Mouse (Mus musculus) embryo, embryonic 10 days (tissue): ENCODE measurements at regions not wholly inside any gene's neighbourhood (a gene's known extent, or its start where the extent isn't known, plus 50 kb on each side); places are given as distances from the start of the nearest gene placed in this dataset.

ENCODE experiments used
- DNase-seq: peaks from one replicate; pipeline ENCODE4 v3.0.0-alpha.2; 2015; ENCODE audit warnings: low spot score

- peak; percentile 16 for DNase-seq
These were observed 110.4 kb upstream of the Neil3 start for GRCm38 (mm10) chr8:53749263-53749662.

GRCm38 (mm10) chr8:53769211-53769610 is 130.3 kb upstream of the Neil3 start:
- no peak for DNase-seq

GRCm38 (mm10) chr8:53775511-53775910 is 136.6 kb upstream of the Neil3 start:
- DNase-seq, result no peak

- DNase-seq, result no peak
These were observed 142.0 kb upstream of the Neil3 start for GRCm38 (mm10) chr8:53780886-53781285.

GRCm38 (mm10) chr8:53781885-53782284 is 143.0 kb upstream of the Neil3 start:
- DNase-seq, result no peak

DNA sequence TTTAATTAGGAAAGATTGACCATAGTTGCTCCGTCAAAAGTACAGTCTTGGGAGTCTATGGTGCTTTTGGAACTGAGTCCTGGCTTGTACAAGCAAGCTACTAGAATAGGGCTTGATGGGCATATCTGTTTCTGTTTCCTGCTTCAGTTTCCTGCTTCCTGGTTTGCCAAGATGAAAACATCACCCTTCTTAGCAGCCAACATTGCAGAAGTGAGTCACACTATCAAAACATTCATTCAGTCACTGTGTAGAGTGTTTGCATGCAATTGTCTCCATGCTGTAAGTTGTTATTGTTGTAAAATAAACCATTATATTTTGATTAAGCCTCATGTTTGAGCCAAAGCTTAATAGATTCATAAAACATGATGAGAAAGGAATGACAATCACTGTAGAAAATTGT is 149.3 kb upstream of the Neil3 start:
- no peak for DNase-seq

GRCm38 (mm10) chr8:53821148-53821547 is 182.3 kb upstream of the Neil3 start:
- DNase-seq, result no peak

DNA sequence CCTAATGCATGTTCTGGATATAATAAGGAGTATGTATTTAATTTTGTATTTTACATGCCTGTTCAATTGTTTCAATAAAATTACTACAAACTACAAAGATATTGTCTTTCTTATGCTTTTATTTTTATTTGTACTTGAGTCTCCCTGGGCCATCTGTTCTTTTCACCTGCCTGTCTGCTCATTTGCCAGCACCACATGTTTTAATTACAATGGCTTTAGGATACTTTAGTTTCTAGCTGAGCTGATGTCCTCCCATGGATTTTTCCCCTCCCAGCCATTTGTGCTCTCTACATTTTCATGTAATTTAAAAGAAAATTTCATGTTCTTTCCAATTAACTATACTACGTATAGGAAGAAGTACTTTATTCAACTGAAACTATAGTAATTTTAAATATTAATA is 188.5 kb upstream of the Neil3 start:
- no peak for DNase-seq

- no peak for DNase-seq
These were observed 209.0 kb upstream of the Neil3 start for GRCm38 (mm10) chr8:53847821-53848220.

GRCm38 (mm10) chr8:53868567-53868966 is 208.8 kb upstream of the Vegfc start:
- DNase-seq, result no peak

- peak; percentile 74 for DNase-seq
These were observed 207.3 kb upstream of the Vegfc start for GRCm38 (mm10) chr8:53869997-53870596.

GRCm38 (mm10) chr8:53872033-53872619 is 205.3 kb upstream of the Vegfc start:
- no peak for DNase-seq

DNA sequence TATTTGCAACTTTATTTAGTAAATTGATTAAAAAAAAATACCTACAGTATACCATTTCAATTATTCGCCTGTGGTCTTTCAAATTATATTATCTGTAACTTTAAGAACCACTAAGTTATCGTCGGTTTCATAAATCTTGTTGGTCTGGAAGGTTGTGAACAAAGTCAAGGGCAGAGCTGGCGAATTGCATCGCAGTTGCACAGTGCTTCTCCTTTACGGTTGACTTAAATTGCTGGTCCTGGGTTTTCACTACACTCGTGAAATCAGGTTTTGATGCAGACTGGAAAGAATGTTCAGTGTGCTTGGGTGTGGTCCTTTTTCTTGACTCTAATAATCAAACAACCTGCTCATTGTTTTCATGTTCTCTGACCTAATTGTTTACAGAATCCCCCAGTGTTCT is 198.6 kb upstream of the Vegfc start:
- no peak for DNase-seq

- DNase-seq, result no peak
These were observed 195.9 kb upstream of the Vegfc start for GRCm38 (mm10) chr8:53881551-53881950.

- DNase-seq, result no peak
These were observed 185.1 kb upstream of the Vegfc start for GRCm38 (mm10) chr8:53892205-53892710.

GRCm38 (mm10) chr8:53892770-53893169 is 184.6 kb upstream of the Vegfc start:
- no peak for DNase-seq

DNA sequence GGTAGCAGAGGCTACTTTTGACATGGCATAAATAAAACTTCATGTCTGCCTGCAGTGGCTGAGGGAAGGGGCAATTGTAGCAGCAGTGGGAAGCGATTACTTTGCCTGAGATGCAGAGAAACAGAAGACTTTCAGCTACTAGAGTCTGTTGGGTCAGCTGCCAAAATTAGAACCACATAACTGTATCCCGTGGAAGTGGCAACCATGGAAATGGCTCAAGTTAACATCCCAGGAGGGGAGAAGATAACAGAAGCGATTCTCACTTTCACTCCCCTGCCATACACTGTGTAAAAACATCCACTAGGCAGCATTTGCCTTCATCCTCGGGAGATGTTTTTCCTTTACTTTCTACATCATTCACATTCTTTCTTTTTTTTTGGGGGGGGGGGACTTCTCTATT is 155.1 kb upstream of the Vegfc start:
- no peak for DNase-seq

GRCm38 (mm10) chr8:53930685-53931084 is 146.7 kb upstream of the Vegfc start:
- no peak for DNase-seq

- no peak for DNase-seq
These were observed 139.0 kb upstream of the Vegfc start for GRCm38 (mm10) chr8:53938392-53938791.

GRCm38 (mm10) chr8:53939519-53939918 is 137.9 kb upstream of the Vegfc start:
- no peak for DNase-seq

DNA sequence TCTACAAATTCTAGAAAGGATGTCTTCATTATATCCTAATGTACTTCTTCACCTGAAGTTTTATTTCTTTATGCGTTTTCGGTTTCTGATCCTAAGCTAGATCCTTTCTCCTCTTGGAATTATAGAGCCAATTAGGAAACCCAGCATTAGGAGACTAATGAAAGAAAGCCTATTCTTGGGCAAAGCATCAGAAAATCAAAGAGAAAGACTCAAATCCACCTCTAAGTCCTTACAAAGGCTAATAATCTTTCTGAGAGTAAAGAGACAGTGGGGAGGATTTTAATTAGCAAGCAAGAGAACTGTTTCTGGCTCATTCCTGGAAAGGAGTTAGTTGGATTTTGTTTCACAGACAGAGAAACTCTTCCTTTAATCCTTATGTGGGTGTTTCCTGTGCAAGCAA is 136.3 kb upstream of the Vegfc start:
- DNase-seq, result no peak

GRCm38 (mm10) chr8:53945561-53945960 is 131.8 kb upstream of the Vegfc start:
- DNase-seq, result peak; percentile 21

GRCm38 (mm10) chr8:53947384-53947783 is 130.0 kb upstream of the Vegfc start:
- no peak for DNase-seq
